27 mouse cellular contexts compared by ENCODE assay signal in genomic region chr12:82747099-82747498, GRCm38 (mm10).
DNase-seq lines count a peak whose midpoint lies in the region; ATAC-seq and TF ChIP-seq lines count a peak whose summit lies in the region.
"Had no signal": no experiment of that assay in that cellular context is flagged by ENCODE, and none has a peak within 500 bp of the region (broad histone marks: within the 10 kb centered on the region; RNA-seq: fewer than 3 reads in every experiment).

No protein-coding gene starts in this region.

- peaks cover 10 to 17% of the 10 kb centered on the region in 2 experiments for H3K4me1 ChIP-seq in MEL (ENCODE audit: control insufficient read depth in 1 of 2, insufficient read depth in 2 of 2, low read length in 2 of 2)
- H3K4me1 ChIP-seq in hindbrain, embryonic 14.5 days (replicated peaks; ENCODE audit: control insufficient read depth, insufficient read depth, low read length): peaks cover 11% of the 10 kb centered on the region
- H3K4me1 ChIP-seq: embryonic facial prominence, embryonic 12.5 days had no signal

- H3K9me3 ChIP-seq in MEL (replicated peaks; ENCODE audit: insufficient read depth, low read length): no peaks in the 10 kb centered on the region
- no peaks in the 10 kb centered on the region for H3K9me3 ChIP-seq in hindbrain, embryonic 14.5 days (ENCODE audit: control insufficient read depth, low read length)
- H3K9me3 ChIP-seq: embryonic facial prominence, embryonic 12.5 days; embryonic facial prominence, embryonic 15.5 days; hindbrain, embryonic 10.5 days; hindbrain, embryonic 13.5 days had no signal

- H3K4me2 ChIP-seq in hindbrain, embryonic 14.5 days (replicated peaks): no peak overlapping the region
- H3K4me2 ChIP-seq: embryonic facial prominence, embryonic 12.5 days; embryonic facial prominence, embryonic 15.5 days; heart, embryonic 11.5 days; hindbrain, embryonic 13.5 days had no signal

- TF ChIP-seq EP300 in MEL (IDR thresholded peaks at IDR 0.05; ENCODE audit: low read depth in 1 of 2, low read length in 2 of 2): peak; percentile 27 to 37; a peak in 1 of 4 replicates

- no peak for TF ChIP-seq POLR2A in MEL (IDR thresholded peaks at IDR 0.05; ENCODE audit: control insufficient read depth in 1 of 2, insufficient read depth in 1 of 2, low read depth in 1 of 2, low read length in 2 of 2, poor library complexity in 1 of 2)

- peak; percentile 2 to 7 for DNase-seq in B cell, adult 2 months
- DNase-seq in MEL (ENCODE audit: low read depth, low spot score): peak; percentile 73
- DNase-seq in hindbrain, embryonic 14.5 days (ENCODE audit: low spot score): no peak
- no peak for DNase-seq in frontal cortex, postnatal 10 days (ENCODE audit: low spot score in 2 of 2)
- DNase-seq: adrenal gland, postnatal 10 days; adrenal gland, postnatal 36 days; cerebellum, adult 18-20 months; cerebellum, adult 9-10 months; cerebellum, postnatal 14 days; forebrain, postnatal 0 days; gastrocnemius, postnatal 10 days; gastrocnemius, postnatal 36 days; heart, adult 18-20 months; heart, postnatal 36 days; kidney, adult 18-20 months had no signal

- no peak overlapping the region for H3K4me3 ChIP-seq in MEL (ENCODE audit: control insufficient read depth in 1 of 2, insufficient read depth in 1 of 2, low read depth in 2 of 2, low read length in 2 of 2)
- no peak overlapping the region for H3K4me3 ChIP-seq in hindbrain, embryonic 14.5 days (replicated peaks; ENCODE audit: low read length)
- H3K4me3 ChIP-seq: embryonic facial prominence, embryonic 12.5 days; embryonic facial prominence, embryonic 15.5 days; hindbrain, embryonic 10.5 days; hindbrain, embryonic 13.5 days had no signal

- TF ChIP-seq CTCF in MEL (IDR thresholded peaks at IDR 0.05 in 2 of 3, conservative IDR thresholded peaks at IDR 0.05 in 1 of 3; ENCODE audit: control insufficient read depth in 1 of 3, insufficient read depth in 1 of 3, low read depth in 2 of 3, low read length in 3 of 3, poor library complexity in 1 of 3, severe bottlenecking in 1 of 3): no peak

- no peak overlapping the region for H3K9ac ChIP-seq in MEL (ENCODE audit: control insufficient read depth, low read depth, low read length, poor library complexity, severe bottlenecking)
- H3K9ac ChIP-seq in hindbrain, embryonic 14.5 days: no peak overlapping the region
- H3K9ac ChIP-seq: embryonic facial prominence, embryonic 12.5 days; embryonic facial prominence, embryonic 15.5 days; forebrain, postnatal 0 days; hindbrain, embryonic 13.5 days had no signal

- no peak overlapping the region for H3K27ac ChIP-seq in MEL (ENCODE audit: control insufficient read depth, low read depth, low read length)
- no peak overlapping the region for H3K27ac ChIP-seq in hindbrain, embryonic 14.5 days
- H3K27ac ChIP-seq: embryonic facial prominence, embryonic 12.5 days; embryonic facial prominence, embryonic 15.5 days; hindbrain, embryonic 10.5 days; hindbrain, embryonic 13.5 days; hindbrain, postnatal 0 days had no signal

- peaks cover 0 to 8% of the 10 kb centered on the region in 2 experiments; a peak in 2 of 4 replicates for H3K36me3 ChIP-seq in MEL (ENCODE audit: control insufficient read depth in 1 of 2, insufficient read depth in 2 of 2, low read length in 2 of 2)
- no peaks in the 10 kb centered on the region for H3K36me3 ChIP-seq in hindbrain, embryonic 14.5 days (replicated peaks; ENCODE audit: control insufficient read depth, insufficient read depth)
- H3K36me3 ChIP-seq: embryonic facial prominence, embryonic 12.5 days; embryonic facial prominence, embryonic 15.5 days; hindbrain, embryonic 10.5 days; hindbrain, embryonic 13.5 days had no signal

- H3K79me2 ChIP-seq in MEL (ENCODE audit: control insufficient read depth, insufficient read depth, low read length, poor library complexity): no peaks in the 10 kb centered on the region

- no peak for TF ChIP-seq RAD21 in MEL (IDR thresholded peaks at IDR 0.05; ENCODE audit: low read depth, low read length)

- peak; percentile 42; the same call in 1 of the 2 replicates for ATAC-seq in granulocyte monocyte progenitor cell, adult 5-6 weeks (replicated peaks; ENCODE audit: poor library complexity, severe bottlenecking)
- ATAC-seq in hindbrain, embryonic 14.5 days (ENCODE audit: low FRiP score): no peak
- no peak for ATAC-seq in megakaryocyte, adult 5-6 weeks (ENCODE audit: poor library complexity, severe bottlenecking)
- ATAC-seq: forebrain, embryonic 14.5 days; forebrain, postnatal 0 days; hindbrain, postnatal 0 days; inflammation-experienced regulatory T-cells, adult 6 months; intestine, embryonic 16.5 days; Patski had no signal

- H3K27me3 ChIP-seq in MEL (ENCODE audit: control insufficient read depth in 1 of 2, insufficient read depth in 2 of 2, low read length in 2 of 2): no peaks in the 10 kb centered on the region
- H3K27me3 ChIP-seq in hindbrain, embryonic 14.5 days (ENCODE audit: control insufficient read depth, insufficient read depth, low read length): no peaks in the 10 kb centered on the region
- H3K27me3 ChIP-seq: embryonic facial prominence, embryonic 12.5 days; embryonic facial prominence, embryonic 15.5 days; hindbrain, embryonic 13.5 days; Patski had no signal

- WGBS in hindbrain, embryonic 14.5 days: 87% methylated on average over 4 of the region's 4 CpGs

TF ChIP-seq in MEL, 35 proteins besides CTCF, POLR2A, EP300 and RAD21:
- peak; percentile 68 for TF ChIP-seq ETS1 (IDR thresholded peaks at IDR 0.05; ENCODE audit: low read depth, low read length)
- no peak for TF ChIP-seq NRF1 (IDR thresholded peaks at IDR 0.05; ENCODE audit: insufficient read depth, low read depth, low read length, poor library complexity, severe bottlenecking)
- TF ChIP-seq ZNF384 (IDR thresholded peaks at IDR 0.05; ENCODE audit: low read depth, low read length): peak; percentile 62; the same call in 1 of the 2 replicates
- 0 out of 2 replicates have a peak, but pooled peaks have one; percentile 17 for TF ChIP-seq SIN3A (IDR thresholded peaks at IDR 0.05; ENCODE audit: low read length)
- TF ChIP-seq MXI1 (IDR thresholded peaks at IDR 0.05; ENCODE audit: low read depth, low read length): peak; percentile 46; the same call in 1 of the 2 replicates
- TF ChIP-seq TAL1 (IDR thresholded peaks at IDR 0.05; ENCODE audit: low read length): no peak
- TF ChIP-seq KAT2A (conservative IDR thresholded peaks at IDR 0.05; ENCODE audit: low read depth, low read length): no peak

Comparison
In these comparisons a context has a peak if more than half of its experiments do, and no peak if none do; other contexts are left out.
1. DNase-seq: peak in B cell, adult 2 months (2 of 2) and MEL (single experiment); none in hindbrain, embryonic 14.5 days (single experiment) and frontal cortex, postnatal 10 days (0 of 2).